Mouse (Mus musculus) heart, adult 9 months (tissue): Measurements from ENCODE around the gene Pid1.
A peak's percentile ranks its signal among the peaks of the same experiment; 100 is the strongest.

Experiments
- DNase-seq, 2 experiments: peaks; one replicate each; pipeline ENCODE4 v3.0.0; 2022; ENCODE audit warnings: low spot score in 2 of 2

The Pid1 gene

DNA sequence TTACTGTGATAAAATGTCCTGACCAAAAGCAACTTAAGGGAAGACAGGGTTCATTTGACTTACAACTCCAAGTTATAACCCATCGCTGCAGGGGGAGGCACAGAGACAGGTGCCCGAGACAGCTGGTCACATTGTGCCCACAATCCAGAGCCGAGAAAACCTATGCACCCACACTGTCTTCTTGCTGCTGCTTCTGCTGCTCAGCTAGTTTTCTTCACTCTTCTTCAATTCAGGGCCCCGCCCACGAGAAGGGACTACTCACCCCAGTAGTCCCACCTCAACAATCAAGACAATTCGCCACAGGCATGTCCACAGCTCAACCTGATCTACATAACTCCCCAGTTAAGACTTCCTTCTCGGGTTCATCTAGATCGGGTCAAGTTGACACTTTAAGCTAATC is at the start of gene Pid1:
Gene Pid1 (minus strand): TSS at position 214 of the 400 bp plus-strand sequence.
- DNase-seq = no peak

DNA sequence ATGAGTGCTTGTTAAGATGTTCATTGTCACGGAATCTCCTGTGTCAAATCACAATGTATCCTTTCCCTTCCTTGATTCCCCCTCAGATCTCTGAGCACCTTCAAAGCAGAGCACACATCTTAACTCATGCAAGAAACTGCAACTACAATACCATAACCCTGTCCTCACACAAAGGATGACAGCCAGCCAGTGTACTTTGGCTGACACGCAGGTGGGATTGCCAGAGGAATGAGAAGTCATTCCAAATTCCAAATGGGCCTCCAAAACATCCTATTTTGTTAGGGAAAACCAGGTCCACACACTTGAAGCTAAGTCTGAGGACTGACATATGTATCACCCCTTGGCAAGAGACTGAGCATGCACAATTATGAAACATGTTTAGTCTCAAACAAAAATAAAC is 45.5 kb upstream of the Pid1 start:
- DNase-seq = peak; percentile 49 to 58

DNA sequence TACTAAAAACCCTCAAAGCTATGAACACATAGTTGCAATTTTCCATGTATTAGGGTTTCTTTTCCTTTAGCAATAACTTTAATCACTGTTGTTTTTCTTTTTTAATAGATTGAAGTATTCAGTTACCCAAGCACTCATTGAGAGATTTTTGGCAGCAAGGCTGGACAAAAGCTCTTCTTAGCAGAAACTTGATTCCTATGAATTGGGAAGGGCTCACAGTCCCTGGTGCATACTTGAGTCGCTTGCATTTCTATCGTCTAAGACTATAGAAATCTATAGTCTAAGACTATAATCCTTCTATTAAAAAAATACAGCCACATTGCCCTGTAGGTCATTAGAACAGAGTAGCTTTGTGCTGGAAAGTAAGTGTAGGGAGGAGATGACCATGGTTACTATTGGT is 44.9 kb upstream of the Pid1 start:
- no peak for DNase-seq

DNA sequence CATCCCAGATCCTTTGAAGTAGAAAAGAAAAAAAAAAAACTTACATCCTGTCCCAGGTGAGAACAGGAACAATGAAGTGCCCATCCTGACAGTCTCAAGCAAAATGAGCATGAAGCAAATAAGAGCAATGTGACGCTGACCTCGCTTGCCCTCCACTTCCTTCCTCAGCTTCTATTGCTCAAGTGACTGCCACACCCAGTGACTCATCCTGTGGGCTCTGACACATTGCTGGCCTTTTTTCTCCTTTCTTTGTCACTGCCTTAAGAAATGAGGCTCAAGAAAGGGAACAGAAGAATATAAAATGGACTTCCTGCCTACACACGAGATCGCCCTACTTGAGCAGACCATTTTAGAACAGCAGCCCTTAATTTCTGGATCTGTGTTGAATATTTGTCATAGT is 42.9 kb upstream of the Pid1 start:
- DNase-seq = peak; percentile 70 to 81

DNA sequence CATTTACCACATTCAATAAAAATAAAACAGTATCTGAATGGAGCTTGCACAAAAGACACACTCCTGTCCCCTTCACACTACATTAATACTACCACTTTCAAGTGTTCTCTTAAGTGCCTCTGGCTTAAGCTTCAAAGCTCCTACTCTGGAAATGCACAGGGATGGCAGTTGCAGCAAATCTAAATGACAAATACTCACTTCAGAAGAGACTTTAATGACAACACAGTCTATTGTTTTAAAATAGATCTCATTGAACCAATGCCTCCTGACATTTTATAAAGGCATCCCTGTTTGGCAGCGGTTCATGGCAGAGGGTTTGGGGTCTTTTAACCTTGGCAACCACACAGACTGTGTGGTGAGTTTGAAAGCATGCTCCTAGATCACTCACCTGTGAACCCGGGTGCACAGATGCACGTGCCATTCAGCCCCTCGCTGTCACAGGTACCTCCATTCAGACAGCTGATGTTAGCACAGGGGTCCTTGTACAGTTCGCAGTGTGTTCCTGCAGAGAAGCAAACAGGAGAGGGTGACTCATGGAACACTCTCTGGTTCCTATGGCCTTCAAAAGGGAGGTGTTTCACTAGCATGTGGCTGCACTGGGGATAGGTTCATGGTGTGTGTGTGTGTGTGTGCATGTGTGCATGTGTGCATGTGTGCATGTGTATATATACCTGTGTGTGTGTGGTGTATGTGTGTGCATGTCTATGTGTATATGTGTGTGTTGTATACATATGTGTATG is 41.7 kb upstream of the Pid1 start:
- no peak for DNase-seq

DNA sequence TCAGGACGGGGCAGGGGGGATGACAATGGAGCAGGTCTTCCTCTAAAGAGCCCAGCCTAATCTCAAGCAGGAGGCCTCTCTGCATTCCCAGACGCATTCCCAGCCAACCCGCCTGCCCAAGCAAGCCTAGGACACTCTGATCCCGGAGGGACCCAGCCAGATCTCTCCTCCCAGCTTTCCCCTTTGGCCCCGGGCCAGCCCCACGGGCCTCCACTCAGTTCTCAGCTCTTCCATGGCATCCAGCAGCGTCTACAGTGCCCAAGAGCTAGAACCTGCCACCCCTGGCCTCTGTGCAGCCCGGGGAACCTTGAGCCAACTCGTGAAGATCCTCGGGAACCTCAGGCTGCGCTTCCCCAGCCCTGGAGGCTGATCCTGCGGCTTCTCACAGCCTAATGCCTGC is 40.9 kb upstream of the Pid1 start:
- peak; percentile 22 to 25 for DNase-seq

DNA sequence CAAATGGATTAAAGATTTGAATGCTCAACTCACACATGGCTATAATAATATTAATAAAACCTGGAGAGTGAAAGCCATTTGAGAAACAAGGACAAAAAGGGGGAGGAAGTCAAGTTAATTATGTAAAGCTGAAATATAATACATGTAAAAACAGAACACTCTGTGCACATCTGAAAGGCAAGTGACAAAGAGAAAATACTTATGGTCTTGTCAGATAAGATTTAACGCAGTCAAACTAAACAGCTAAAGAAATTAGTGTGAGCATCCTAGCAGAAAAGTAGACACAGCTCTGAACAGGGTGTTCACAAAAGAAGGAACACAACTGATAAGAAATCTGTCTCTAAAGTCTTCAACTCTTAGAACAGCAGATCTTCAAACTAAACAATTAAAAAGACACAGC is 38.2 kb upstream of the Pid1 start:
- DNase-seq = no peak

DNA sequence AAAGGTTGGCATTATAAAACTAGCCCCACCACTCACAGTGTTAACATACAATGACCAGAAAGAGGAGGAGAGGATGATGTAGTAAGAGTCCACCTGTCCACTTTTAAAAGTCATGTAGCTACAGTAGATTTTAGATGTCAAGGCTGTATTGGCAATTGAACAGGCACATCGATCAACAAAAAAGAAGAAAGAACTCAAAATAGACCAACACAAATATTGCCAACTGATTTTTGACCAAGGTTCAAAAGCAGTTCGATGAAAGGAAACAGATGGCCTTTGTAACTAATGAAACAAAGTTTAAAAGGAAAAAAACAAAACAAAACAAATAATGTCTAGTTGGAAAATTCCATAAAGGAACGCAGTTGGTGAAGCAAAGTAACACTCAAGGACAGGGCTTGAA is 35.7 kb upstream of the Pid1 start:
- DNase-seq = peak in 1 of 2 experiments; percentile 24

DNA sequence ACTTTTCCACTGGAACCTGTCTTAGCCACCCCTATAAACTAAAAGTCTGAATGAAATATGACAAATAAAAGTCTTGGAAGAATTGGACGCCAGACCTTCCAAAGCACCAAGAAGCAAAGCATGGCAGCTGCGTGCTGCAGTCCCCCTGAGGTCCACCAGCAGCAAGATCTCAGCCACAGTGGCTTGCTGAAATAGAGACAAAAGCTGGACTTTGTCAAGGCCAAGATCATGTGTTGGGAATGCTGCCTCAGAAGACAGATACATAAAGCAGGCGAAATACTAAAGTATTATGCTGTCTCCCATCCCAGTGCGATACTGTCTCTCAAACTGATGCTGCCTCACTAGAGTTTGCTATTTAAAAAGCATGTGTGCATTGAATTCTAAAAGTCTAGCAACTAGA is 35.1 kb upstream of the Pid1 start:
- peak in 1 of 2 experiments; percentile 42 for DNase-seq

DNA sequence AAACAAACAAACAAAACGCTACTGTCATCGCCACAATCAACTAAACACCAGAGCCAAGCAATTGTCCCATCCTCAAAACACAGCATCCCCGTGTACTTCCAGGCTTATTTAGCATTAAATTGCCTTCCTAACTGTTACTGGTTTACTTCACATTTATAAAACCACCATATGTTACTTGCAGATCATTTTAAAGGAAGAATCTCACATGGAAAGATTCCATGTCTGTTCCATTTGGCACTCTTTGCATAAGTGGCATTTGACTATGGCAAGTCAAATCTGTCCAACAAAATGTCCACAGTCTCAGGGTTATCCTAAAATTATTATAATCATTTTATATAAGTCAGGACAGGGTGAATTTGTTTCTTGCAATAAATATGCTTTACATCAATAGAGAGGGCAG is 32.8 kb upstream of the Pid1 start:
- no peak for DNase-seq

DNA sequence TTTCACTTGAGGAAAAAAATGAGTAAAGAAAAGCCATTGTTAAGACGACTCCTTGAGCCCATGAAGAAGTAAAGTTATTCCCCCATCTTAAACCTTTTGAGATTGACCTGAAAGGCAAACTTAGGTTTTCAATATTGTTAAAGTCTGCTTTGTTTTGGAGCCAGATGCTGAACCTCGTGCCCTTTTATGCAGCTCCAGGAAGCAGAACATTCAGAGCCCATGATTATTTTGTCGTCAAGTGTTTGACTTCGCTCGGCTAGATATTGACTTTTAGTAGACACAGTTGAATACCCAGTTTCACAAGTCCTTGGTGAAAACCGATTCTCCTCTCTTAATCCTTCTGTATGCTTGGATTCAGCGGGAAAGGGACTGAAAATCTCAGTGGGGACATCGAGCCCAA is 31.9 kb upstream of the Pid1 start:
- no peak for DNase-seq

DNA sequence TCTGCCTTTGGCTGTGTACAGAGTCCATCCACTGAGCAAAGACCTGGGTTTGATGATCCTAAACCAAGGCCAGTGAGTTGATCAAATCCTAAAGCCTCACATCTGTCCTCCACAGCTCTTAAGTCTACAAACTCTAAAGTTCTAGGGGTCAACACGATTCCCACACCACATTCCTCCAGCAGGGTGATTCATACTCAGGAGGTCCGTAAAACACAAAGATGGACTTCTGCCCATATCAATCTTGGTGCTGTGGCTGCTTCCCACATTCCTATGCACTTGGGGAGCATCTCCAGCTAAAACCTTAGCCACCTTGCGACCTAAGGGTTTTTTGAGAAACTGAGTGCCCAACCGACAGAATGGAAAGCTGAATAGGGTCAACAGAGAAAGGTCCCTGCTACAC is 27.0 kb upstream of the Pid1 start:
- no peak for DNase-seq

DNA sequence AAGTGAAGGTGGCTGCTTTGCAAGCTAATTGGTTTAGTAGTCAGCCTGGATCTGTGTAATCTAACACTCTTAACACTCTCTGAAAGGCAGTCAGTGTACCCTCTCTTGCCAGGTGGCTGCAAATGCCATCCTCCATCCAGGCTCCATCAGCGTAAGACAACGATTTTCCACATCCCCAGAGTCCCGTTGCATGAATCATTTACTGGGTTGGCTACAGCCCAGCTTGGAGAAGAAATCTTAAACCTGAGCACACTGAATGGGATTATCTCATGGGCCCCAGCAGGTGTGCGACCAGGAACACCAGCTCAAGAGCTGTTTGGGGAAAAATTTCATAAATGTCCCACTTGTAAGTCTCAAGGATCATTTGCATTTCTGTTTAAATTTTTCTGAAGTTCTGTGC is 23.6 kb upstream of the Pid1 start:
- no peak for DNase-seq

DNA sequence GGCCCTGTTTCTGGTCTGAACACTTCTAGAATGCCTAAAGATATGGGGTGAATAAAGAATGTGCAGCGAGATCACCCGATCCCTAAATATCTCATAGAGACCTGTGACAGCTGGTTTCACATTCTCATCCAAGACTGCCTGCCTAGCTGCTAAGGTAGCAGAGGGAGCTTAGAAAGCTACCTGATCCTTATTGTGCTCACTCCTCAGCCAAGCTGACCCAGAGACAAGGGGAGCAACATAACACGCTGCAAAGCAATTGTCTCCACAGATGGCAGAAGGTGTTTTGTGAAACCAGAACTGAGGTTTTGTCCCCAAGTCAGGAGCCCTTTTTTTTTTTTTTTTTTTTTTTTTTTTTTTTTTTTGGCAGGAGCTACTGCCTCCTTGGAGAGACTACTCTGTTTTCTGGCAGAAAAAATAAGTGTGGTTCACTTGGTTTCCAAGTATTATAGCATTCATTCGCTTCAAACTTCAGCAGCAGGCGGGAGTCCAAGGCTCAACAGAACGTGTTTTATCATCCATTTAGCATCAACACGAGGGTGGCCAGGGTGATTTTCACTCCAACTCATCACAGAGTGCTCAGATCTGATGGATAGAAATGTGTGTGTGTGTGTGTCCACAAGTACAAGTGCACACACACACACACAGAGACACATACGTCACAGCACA is 22.6 kb upstream of the Pid1 start:
- no peak for DNase-seq

DNA sequence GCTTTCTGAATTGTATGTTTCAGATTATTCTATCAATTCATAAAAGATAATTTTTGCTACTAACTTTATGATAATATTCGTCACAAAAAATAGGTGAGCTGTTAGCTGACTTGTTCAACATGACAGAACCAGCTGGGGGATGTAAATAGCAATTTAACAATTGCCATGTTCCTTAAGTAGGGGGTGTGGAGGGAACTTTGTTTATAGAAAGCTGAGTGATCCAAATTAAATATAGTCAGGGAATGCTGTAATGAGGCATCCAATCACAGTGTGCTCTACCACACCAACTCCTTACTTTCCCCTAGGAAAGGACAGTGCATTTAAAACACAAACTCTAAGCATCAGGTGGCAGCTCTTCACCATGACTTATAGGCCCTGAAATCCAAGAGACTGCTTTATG is 18.7 kb upstream of the Pid1 start:
- no peak for DNase-seq

DNA sequence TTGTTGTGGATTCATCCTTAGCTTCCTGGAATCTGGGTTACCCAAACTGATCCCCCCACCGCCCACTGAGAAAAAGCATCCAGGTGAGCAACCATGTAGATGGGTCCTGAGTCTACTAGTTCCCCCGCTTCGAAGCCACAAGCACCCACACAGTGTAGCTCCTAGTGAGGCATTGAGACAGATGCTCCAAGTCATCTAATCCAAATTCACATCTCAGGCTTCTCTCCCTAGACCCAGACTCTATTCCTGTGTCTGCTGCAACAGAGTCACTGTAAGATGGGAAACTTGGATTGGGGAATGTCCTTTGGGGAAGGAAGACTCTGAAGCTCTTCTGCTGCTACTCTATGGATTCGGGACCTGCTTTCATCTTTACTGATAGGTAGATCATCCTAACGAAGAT is 18.1 kb upstream of the Pid1 start:
- DNase-seq = no peak

DNA sequence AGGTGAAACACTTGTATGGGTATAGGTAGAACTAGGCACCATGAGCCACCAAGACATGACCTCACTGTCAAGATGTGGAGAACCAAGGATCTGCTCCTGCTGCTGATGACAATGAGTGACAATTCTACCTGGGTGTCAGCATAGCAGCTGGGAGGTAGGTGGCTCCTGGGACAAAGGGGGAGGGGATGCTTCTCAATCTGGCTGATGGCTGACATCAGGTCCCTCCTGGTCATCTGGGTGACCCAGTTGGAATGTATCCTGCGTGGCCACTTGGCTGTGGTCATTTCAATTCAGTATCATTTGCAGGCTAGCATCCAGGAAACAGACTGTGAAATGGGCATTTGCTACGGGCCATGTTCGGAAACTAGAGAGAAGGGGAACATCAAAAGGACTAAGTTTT is 16.9 kb upstream of the Pid1 start:
- no peak for DNase-seq

DNA sequence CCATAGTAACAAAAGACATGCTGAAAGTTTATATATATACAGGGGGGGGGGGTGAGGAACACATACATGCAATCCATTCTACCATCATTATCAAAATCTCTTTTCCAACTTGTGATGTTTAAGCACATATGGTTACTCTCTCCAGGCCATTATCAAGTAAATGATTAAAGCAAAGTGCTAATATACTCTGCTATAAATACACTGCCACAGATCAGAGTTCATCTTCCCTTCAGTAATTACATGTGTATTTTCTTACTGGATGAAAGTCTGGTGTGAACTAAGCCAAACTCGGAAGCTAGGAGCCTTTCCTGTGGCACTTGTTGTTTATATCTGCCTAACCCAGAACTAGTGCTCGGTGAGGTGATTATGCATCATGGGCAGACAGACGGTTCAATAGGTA is 3.8 kb upstream of the Pid1 start:
- DNase-seq = no peak

DNA sequence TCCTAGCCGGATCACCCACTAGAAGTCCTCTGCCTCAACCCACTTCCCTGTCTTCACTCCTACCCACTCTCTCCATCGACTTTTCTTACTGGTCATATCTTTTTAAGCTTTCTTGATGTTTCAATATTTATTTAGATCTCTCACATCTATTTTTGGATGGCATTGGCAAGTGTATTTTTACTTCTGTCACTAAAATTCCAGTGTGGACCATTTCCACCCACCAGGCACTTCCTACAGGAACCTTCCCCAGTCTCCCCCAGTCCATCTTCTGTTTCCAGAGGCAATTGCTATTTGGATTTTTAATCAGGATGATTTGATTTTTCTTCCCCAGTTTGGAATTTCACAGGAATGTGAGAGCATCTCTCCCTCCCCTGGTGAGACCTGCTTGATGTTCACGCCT is 2.6 kb upstream of the Pid1 start:
- no peak for DNase-seq

DNA sequence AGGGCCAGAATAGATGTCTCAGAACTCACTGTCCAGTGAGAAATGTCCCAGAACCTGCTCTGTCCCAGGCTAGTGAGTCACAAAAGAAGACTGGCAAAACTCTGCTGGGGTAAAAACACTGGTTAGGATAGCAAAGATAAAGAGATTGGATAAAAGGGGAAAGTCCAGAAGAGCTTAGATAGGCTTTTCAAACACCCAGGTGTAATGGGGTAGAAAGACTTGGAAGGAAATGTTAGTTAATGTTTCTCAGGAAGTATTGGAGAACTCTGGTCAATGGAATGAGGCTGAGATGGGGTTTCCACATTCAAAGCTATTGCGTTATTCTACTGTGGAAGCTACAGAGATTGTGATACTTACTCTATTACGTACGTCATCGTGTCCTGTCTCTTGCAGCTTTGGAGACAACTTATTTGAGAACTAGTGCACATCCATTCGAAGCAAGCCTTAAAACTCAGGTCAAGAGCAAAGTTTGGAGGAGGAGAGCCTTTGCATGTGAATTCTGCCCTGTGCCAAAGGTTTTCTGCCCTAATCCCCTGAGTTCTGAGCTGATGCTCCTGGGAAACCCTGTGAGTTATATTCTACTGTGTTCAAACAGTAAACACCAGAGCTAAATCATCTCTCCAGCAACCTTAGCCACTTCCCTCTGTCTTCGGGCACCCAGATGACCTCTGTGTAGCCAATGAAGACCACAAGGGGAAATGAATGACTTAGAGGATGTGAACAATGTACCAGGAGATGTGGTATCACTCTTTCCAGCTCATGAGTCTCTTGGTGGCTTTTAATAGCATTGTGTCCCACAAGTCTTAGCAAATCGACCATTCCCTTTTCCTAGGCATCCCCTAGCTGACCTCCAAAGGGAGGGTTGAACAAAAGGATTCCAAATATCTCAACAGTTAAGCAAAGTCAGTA is 1.0 kb downstream of the Pid1 start:
- no peak for DNase-seq

DNA sequence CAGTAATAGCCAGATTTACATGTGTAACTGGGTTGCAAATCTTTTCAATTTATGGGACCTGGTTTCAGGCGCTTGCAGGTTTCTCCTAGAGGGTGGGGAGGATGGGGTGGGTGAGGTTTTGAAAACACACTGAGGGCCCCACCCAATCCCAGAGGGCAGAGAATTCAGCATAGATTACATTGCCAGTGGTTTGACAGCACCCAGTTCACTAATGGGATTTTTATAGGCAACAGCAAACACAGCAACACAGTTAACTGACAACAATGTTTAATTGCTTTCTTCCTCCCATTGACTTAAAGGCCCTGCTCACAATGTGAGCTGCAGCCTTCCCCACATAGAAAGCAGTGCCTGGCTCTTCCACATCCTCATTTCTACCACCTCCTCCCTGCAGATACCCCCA is 1.8 kb downstream of the Pid1 start:
- DNase-seq = no peak

DNA sequence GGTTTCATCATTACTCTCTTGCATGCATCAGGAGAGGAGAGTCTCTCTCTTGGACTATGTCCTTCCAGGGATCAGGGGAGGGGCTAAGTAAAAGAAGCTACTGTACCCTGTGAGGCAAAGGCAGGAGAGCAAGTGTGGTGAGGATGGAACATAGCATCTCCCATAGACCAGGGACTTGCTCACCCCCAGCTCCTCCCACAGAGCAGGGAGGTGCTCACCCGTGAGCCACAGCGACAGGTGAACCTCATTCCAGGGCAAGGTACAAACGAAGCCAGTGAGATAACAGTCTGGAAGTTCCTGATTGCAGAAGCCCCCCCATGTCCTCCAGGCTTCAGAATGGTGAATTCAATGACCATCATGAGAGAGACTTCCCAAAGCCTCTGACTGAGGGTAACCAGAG is 2.6 kb downstream of the Pid1 start:
- no peak for DNase-seq
